ENCODE assay signal across 8 mouse cellular contexts in genomic region chr3:41408423-41408820, GRCm38 (mm10).
DNase-seq lines count a peak whose midpoint lies in the region; ATAC-seq lines count a peak whose summit lies in the region.

No protein-coding gene starts in this region.

- WGBS in embryonic facial prominence, embryonic 12.5 days: 18% methylated on average over 14 of the region's 14 CpGs
- WGBS in heart, embryonic 12.5 days: 6% methylated on average over 14 of the region's 14 CpGs
- 8% methylated on average over 14 of the region's 14 CpGs for WGBS in kidney, embryonic 15.5 days
- 11% methylated on average over 14 of the region's 14 CpGs for WGBS in liver, embryonic 11.5 days

- 0 out of 2 replicates have a peak, but pooled peaks cover 6% of the 10 kb centered on the region for H3K4me1 ChIP-seq in embryonic facial prominence, embryonic 12.5 days
- peaks cover 21% of the 10 kb centered on the region for H3K4me1 ChIP-seq in heart, embryonic 12.5 days (replicated peaks)
- H3K4me1 ChIP-seq in kidney, embryonic 15.5 days: peaks cover 14% of the 10 kb centered on the region
- H3K4me1 ChIP-seq in liver, embryonic 11.5 days (replicated peaks; ENCODE audit: control insufficient read depth, insufficient read depth, low read length): no peaks in the 10 kb centered on the region

- H3K4me2 ChIP-seq in embryonic facial prominence, embryonic 12.5 days (replicated peaks): peak overlapping the region; percentile 49
- peak overlapping the region; percentile 69 for H3K4me2 ChIP-seq in heart, embryonic 12.5 days
- H3K4me2 ChIP-seq in kidney, embryonic 15.5 days: peak overlapping the region; percentile 58
- peak overlapping the region; percentile 61 for H3K4me2 ChIP-seq in liver, embryonic 11.5 days

- peak overlapping the region; percentile 31 for H3K4me3 ChIP-seq in embryonic facial prominence, embryonic 12.5 days
- peak overlapping the region; percentile 45 for H3K4me3 ChIP-seq in heart, embryonic 12.5 days
- peak overlapping the region; percentile 43 for H3K4me3 ChIP-seq in kidney, embryonic 15.5 days (replicated peaks)
- H3K4me3 ChIP-seq in liver, embryonic 11.5 days (ENCODE audit: low read depth, low read length): peak overlapping the region; percentile 31; the same call in 1 of the 2 replicates

- no peak overlapping the region for H3K9ac ChIP-seq in embryonic facial prominence, embryonic 12.5 days
- peak overlapping the region; percentile 68 for H3K9ac ChIP-seq in heart, embryonic 12.5 days
- H3K9ac ChIP-seq in kidney, embryonic 15.5 days: peak overlapping the region; percentile 17; the same call in 1 of the 2 replicates
- no peak overlapping the region for H3K9ac ChIP-seq in liver, embryonic 11.5 days (ENCODE audit: low read depth, low read length)

- no peaks in the 10 kb centered on the region for H3K9me3 ChIP-seq in embryonic facial prominence, embryonic 12.5 days
- H3K9me3 ChIP-seq in heart, embryonic 12.5 days (replicated peaks): no peaks in the 10 kb centered on the region
- H3K9me3 ChIP-seq in kidney, embryonic 15.5 days (replicated peaks): no peaks in the 10 kb centered on the region
- H3K9me3 ChIP-seq in liver, embryonic 11.5 days (ENCODE audit: control insufficient read depth, low read length): no peaks in the 10 kb centered on the region

- peak; percentile 12 for DNase-seq in testis, postnatal 14 days (ENCODE audit: low spot score)
- DNase-seq in testis, postnatal 10 days (ENCODE audit: low spot score): no peak
- peak; percentile 43 for DNase-seq in liver, embryonic 11.5 days (ENCODE audit: low spot score)
- peak; percentile 82 for DNase-seq in splenic B cell, adult 2 months (ENCODE audit: low read depth, low spot score)

- H3K27ac ChIP-seq in embryonic facial prominence, embryonic 12.5 days: no peak overlapping the region
- peak overlapping the region; percentile 83 for H3K27ac ChIP-seq in heart, embryonic 12.5 days (ENCODE audit: poor library complexity, severe bottlenecking)
- peak overlapping the region; percentile 22; the same call in 1 of the 2 replicates for H3K27ac ChIP-seq in kidney, embryonic 15.5 days
- H3K27ac ChIP-seq in liver, embryonic 11.5 days (ENCODE audit: low read depth, low read length): no peak overlapping the region

- no peaks in the 10 kb centered on the region for H3K36me3 ChIP-seq in embryonic facial prominence, embryonic 12.5 days
- no peaks in the 10 kb centered on the region for H3K36me3 ChIP-seq in heart, embryonic 12.5 days
- no peaks in the 10 kb centered on the region for H3K36me3 ChIP-seq in kidney, embryonic 15.5 days
- no peaks in the 10 kb centered on the region for H3K36me3 ChIP-seq in liver, embryonic 11.5 days (ENCODE audit: control insufficient read depth, insufficient read depth, low read length)
- H3K36me3 ChIP-seq in splenic B cell, adult 2 months (ENCODE audit: control insufficient read depth, insufficient read depth, low read length, poor library complexity, severe bottlenecking): no peaks in the 10 kb centered on the region

- ATAC-seq in embryonic facial prominence, embryonic 12.5 days (ENCODE audit: insufficient number of reproducible peaks, insufficient read depth, low FRiP score, low TSS enrichment): 0 out of 2 replicates have a peak, but pooled peaks have one; percentile 80
- peak; percentile 86 for ATAC-seq in heart, embryonic 12.5 days (ENCODE audit: insufficient number of reproducible peaks, low FRiP score)
- ATAC-seq in kidney, embryonic 15.5 days (replicated peaks; ENCODE audit: low FRiP score): peak; percentile 84
- no peak for ATAC-seq in liver, embryonic 11.5 days (replicated peaks; ENCODE audit: low FRiP score)
- ATAC-seq in monocyte, adult 5-6 weeks (replicated peaks; ENCODE audit: insufficient number of reproducible peaks, low FRiP score, low TSS enrichment, poor library complexity, severe bottlenecking): peak; percentile 43

- H3K27me3 ChIP-seq in embryonic facial prominence, embryonic 12.5 days: no peaks in the 10 kb centered on the region
- no peaks in the 10 kb centered on the region for H3K27me3 ChIP-seq in heart, embryonic 12.5 days (replicated peaks)
- H3K27me3 ChIP-seq in kidney, embryonic 15.5 days: no peaks in the 10 kb centered on the region
- H3K27me3 ChIP-seq in liver, embryonic 11.5 days (replicated peaks; ENCODE audit: control insufficient read depth, insufficient read depth, low read length): no peaks in the 10 kb centered on the region
- no peaks in the 10 kb centered on the region for H3K27me3 ChIP-seq in splenic B cell, adult 2 months (ENCODE audit: control insufficient read depth, insufficient read depth, low read length, poor library complexity, severe bottlenecking)

Comparison
In these comparisons a context has a peak if more than half of its experiments do, and no peak if none do; other contexts are left out.
1. H3K27ac ChIP-seq: peak in heart, embryonic 12.5 days (single experiment) and kidney, embryonic 15.5 days (single experiment); none in embryonic facial prominence, embryonic 12.5 days (single experiment) and liver, embryonic 11.5 days (single experiment).
2. H3K9ac ChIP-seq: peak in heart, embryonic 12.5 days (single experiment) and kidney, embryonic 15.5 days (single experiment); none in embryonic facial prominence, embryonic 12.5 days (single experiment) and liver, embryonic 11.5 days (single experiment).
3. Peak in every context shown above with its lines, with median percentiles within 50 percentile points of each other: H3K4me2 ChIP-seq and H3K4me3 ChIP-seq.